In the genomic region with DNA sequence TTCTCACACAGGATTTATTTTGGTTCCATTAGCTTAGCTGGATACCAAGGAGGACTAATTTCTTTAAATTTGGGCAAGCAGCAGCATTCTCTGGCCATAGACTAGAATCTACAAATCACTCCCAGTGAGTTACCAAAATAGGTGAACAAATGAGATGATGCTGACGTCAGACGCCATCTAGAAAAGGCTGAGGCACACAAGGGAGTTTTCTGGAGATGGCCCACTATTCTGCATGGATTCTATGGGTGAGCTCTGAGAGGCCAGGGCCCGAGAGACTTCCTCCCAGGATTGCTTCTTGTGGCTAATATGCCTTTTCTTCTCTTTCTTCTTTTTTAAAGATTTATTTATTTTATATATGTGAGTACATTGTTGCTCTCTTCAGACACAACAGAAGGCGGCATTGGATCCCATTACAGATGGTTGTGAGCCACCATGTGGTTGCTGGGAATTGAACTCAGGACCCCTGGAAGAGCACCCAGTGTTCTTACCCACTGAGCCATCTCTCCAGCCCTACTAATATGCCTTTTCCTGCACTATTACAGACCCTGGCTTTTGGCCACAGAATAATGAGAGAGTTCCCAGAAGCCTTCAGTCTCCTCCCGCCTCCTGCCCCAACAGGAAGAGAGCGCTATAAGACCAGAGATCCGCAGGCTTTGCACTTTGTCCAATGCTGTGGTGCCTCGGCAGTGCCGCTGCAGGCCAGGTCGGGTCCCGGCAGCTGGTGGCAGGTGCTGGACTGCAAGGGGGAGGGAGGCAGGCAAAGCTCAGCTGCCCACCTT, we compare ENCODE assay signal across 14 mouse cellular contexts.
"Had no signal": no experiment of that assay in that cellular context is flagged by ENCODE, and none has a peak within 500 bp of the region (broad histone marks: within the 10 kb centered on the region; RNA-seq: fewer than 3 reads in every experiment).

No protein-coding gene starts in this region.

- H3K4me3 ChIP-seq: liver, embryonic 15.5 days; midbrain, embryonic 12.5 days; neural tube, embryonic 12.5 days; stomach, embryonic 15.5 days had no signal

- H3K4me1 ChIP-seq: liver, embryonic 15.5 days; midbrain, embryonic 12.5 days; neural tube, embryonic 12.5 days; stomach, embryonic 15.5 days had no signal

- H3K27me3 ChIP-seq: liver, embryonic 15.5 days; midbrain, embryonic 12.5 days; neural tube, embryonic 12.5 days; stomach, embryonic 15.5 days had no signal

- H3K9me3 ChIP-seq: liver, embryonic 15.5 days; midbrain, embryonic 12.5 days; neural tube, embryonic 12.5 days; stomach, embryonic 15.5 days had no signal

- H3K9ac ChIP-seq: liver, embryonic 15.5 days; liver, postnatal 0 days; lung, embryonic 14.5 days; midbrain, embryonic 12.5 days; neural tube, embryonic 12.5 days; stomach, embryonic 15.5 days had no signal

- DNase-seq: liver, postnatal 0 days; lung, embryonic 14.5 days; lung, postnatal 14 days; midbrain, embryonic 14.5 days; right cerebral cortex, postnatal 14 days; thymus, adult 2 months; thymus, postnatal 25 days; thymus, postnatal 4 days had no signal

- H3K27ac ChIP-seq: liver, embryonic 15.5 days; midbrain, embryonic 12.5 days; neural tube, embryonic 12.5 days; stomach, embryonic 15.5 days; stomach, postnatal 0 days had no signal

- ATAC-seq: liver, postnatal 0 days; midbrain, embryonic 16.5 days had no signal

- H3K4me2 ChIP-seq: liver, embryonic 15.5 days; lung, embryonic 14.5 days; midbrain, embryonic 12.5 days; neural tube, embryonic 12.5 days; stomach, embryonic 15.5 days had no signal
